Mouse (Mus musculus) CH12.LX (cell line): ENCODE results near the gene Theg. TPM values are rescaled to one million over a fixed set of nuclear protein-coding genes. Genes with fewer than 3 reads are reported as not detected.

Experiments
- DNase-seq: peaks from one replicate; pipeline ENCODE4 v3.0.0-alpha.2; 2013; ENCODE audit errors: extremely low read depth
- H3K27ac ChIP-seq: 2 replicates; pipeline ENCODE4 v1.5.1; 2012; ENCODE audit warnings: low read depth, mild to moderate bottlenecking, control low read depth, moderate library complexity; ENCODE audit not compliant: insufficient read depth
- H3K27me3 ChIP-seq: replicated peaks from 2 replicates; pipeline ENCODE3; 2012; ENCODE audit warnings: inconsistent platforms
- H3K36me3 ChIP-seq, 2 experiments: replicated peaks in 1 of 2; 2 replicates each; pipeline versions ENCODE3 to v1.6.1; 2012; ENCODE audit warnings: inconsistent platforms in 1 of 2, low read length in 1 of 2, mild to moderate bottlenecking in 1 of 2, mixed read lengths in 1 of 2, moderate library complexity in 1 of 2; ENCODE audit not compliant: control insufficient read depth in 1 of 2, insufficient read depth in 1 of 2
- H3K4me1 ChIP-seq, 2 experiments: 2 replicates each; pipeline ENCODE4 v1.6.1; 2012; ENCODE audit warnings: inconsistent platforms in 1 of 2, moderate library complexity in 1 of 2; ENCODE audit not compliant: insufficient read depth in 2 of 2, control insufficient read depth in 1 of 2
- H3K4me2 ChIP-seq: 2 replicates; pipeline ENCODE4 v1.6.1; 2012; ENCODE audit warnings: low read depth, mild to moderate bottlenecking, control low read depth; ENCODE audit not compliant: poor library complexity, insufficient read depth, severe bottlenecking
- H3K4me3 ChIP-seq, 3 experiments: fragments of 150-350 bp in 1 of 3; sonication (generic) in 1 of 3; replicated peaks in 1 of 3; 2 replicates each; pipeline versions ENCODE3 to v1.5.1; 2011 to 2012; ENCODE audit warnings: low read depth in 2 of 3, low read length in 2 of 3, mild to moderate bottlenecking in 2 of 3, moderate library complexity in 2 of 3, control low read depth in 1 of 3, improper control_type of control experiment in 1 of 3, inconsistent platforms in 1 of 3, mixed read lengths in 1 of 3; ENCODE audit not compliant: poor library complexity in 1 of 3
- H3K79me2 ChIP-seq: replicated peaks from 2 replicates; pipeline ENCODE4 v1.6.1; 2012; ENCODE audit warnings: mild to moderate bottlenecking, moderate library complexity; ENCODE audit not compliant: control insufficient read depth, poor library complexity, insufficient read depth, severe bottlenecking; ENCODE audit errors: extremely low read depth
- H3K9ac ChIP-seq: 2 replicates; pipeline ENCODE4 v1.6.1; 2012; ENCODE audit warnings: low read depth, mild to moderate bottlenecking, control low read depth, moderate library complexity; ENCODE audit not compliant: insufficient read depth
- H3K9me3 ChIP-seq: replicated peaks from 2 replicates; pipeline ENCODE3; 2012; ENCODE audit warnings: low read length, inconsistent platforms, mixed read lengths
- BHLHE40 ChIP-seq: IDR thresholded peaks from 2 replicates; pipeline ENCODE4 v1.6.1; 2011; ENCODE audit warnings: mild to moderate bottlenecking, low read depth, low read length, improper control_type of control experiment
- CHD1 ChIP-seq: IDR thresholded peaks from 2 replicates; pipeline ENCODE4 v1.6.1; 2012; ENCODE audit warnings: low read depth, low read length, improper control_type of control experiment, inconsistent platforms
- CHD2 ChIP-seq: IDR thresholded peaks from 2 replicates; pipeline ENCODE4 v1.6.1; 2011; ENCODE audit warnings: low read length, improper control_type of control experiment
- E2F4 ChIP-seq: IDR thresholded peaks from 2 replicates; pipeline ENCODE4 v1.6.1; 2011; ENCODE audit warnings: low read depth, low read length, improper control_type of control experiment; ENCODE audit not compliant: insufficient replicate concordance
- EP300 ChIP-seq: IDR thresholded peaks from 2 replicates; pipeline ENCODE4 v1.6.1; 2011; ENCODE audit warnings: low read length, improper control_type of control experiment
- ETS1 ChIP-seq: conservative IDR thresholded peaks from 2 replicates; pipeline ENCODE4 v1.6.1; 2012; ENCODE audit warnings: low read depth, mild to moderate bottlenecking, inconsistent platforms, low read length, improper control_type of control experiment, moderate library complexity
- HCFC1 ChIP-seq: IDR thresholded peaks from 2 replicates; pipeline ENCODE4 v1.6.1; 2012; ENCODE audit warnings: low read depth, mild to moderate bottlenecking, inconsistent platforms, low read length, improper control_type of control experiment
- IRF4 ChIP-seq: IDR thresholded peaks from 2 replicates; pipeline ENCODE4 v1.6.1; 2014; ENCODE audit warnings: low read depth, mild to moderate bottlenecking, inconsistent platforms, low read length, improper control_type of control experiment
- JUND ChIP-seq: conservative IDR thresholded peaks from 2 replicates; pipeline ENCODE4 v1.6.1; 2011; ENCODE audit warnings: low read depth, low read length, improper control_type of control experiment
- KAT2A ChIP-seq: IDR thresholded peaks from 2 replicates; pipeline ENCODE4 v1.6.1; 2012; ENCODE audit warnings: low read length, improper control_type of control experiment, inconsistent platforms; ENCODE audit not compliant: insufficient replicate concordance
- MAFK ChIP-seq: IDR thresholded peaks from 2 replicates; pipeline ENCODE4 v1.6.1; 2011; ENCODE audit warnings: low read length, improper control_type of control experiment; ENCODE audit not compliant: insufficient replicate concordance
- MAX ChIP-seq: IDR thresholded peaks from 2 replicates; pipeline ENCODE4 v1.6.1; 2011; ENCODE audit warnings: low read length, improper control_type of control experiment
- NELFE ChIP-seq: IDR thresholded peaks from 2 replicates; pipeline ENCODE4 v1.6.1; 2011; ENCODE audit warnings: low read depth, low read length, improper control_type of control experiment
- NRF1 ChIP-seq: IDR thresholded peaks from 2 replicates; pipeline ENCODE4 v1.6.1; 2014; ENCODE audit warnings: low read depth, mild to moderate bottlenecking, inconsistent platforms, low read length, improper control_type of control experiment, moderate library complexity
- RAD21 ChIP-seq: IDR thresholded peaks from 2 replicates; pipeline ENCODE4 v1.6.1; 2011; ENCODE audit warnings: low read depth, mild to moderate bottlenecking, low read length, improper control_type of control experiment, moderate library complexity
- TBP ChIP-seq: conservative IDR thresholded peaks from 2 replicates; pipeline ENCODE4 v1.6.1; 2011; ENCODE audit warnings: low read depth, low read length, improper control_type of control experiment
- TCF12 ChIP-seq: IDR thresholded peaks from 2 replicates; pipeline ENCODE4 v1.6.1; 2014; ENCODE audit warnings: low read depth, mild to moderate bottlenecking, inconsistent platforms, low read length, improper control_type of control experiment
- UBTF ChIP-seq: IDR thresholded peaks from 2 replicates; pipeline ENCODE4 v1.6.1; 2012; ENCODE audit warnings: low read depth, mild to moderate bottlenecking, inconsistent platforms, low read length, improper control_type of control experiment, moderate library complexity
- USF1 ChIP-seq: IDR thresholded peaks from 2 replicates; pipeline ENCODE4 v1.6.1; 2014; ENCODE audit warnings: low read depth, mild to moderate bottlenecking, inconsistent platforms, low read length, improper control_type of control experiment
- ZC3H11A ChIP-seq: IDR thresholded peaks from 2 replicates; pipeline ENCODE4 v1.6.1; 2012; ENCODE audit warnings: low read depth, mild to moderate bottlenecking, inconsistent platforms, low read length, improper control_type of control experiment
- ZKSCAN1 ChIP-seq: IDR thresholded peaks from 2 replicates; pipeline ENCODE4 v1.6.1; 2012; ENCODE audit warnings: low read depth, inconsistent platforms, low read length, improper control_type of control experiment, borderline replicate concordance
- dilution Hi-C: fragments of 300-500 bp; cut with MboI; formaldehyde crosslinking; loops from 2 replicates; pipeline ENCODE4 v1.14.3; 2020; ENCODE audit warnings: low sequenced_read_pairs; ENCODE audit not compliant: extremely low pct_unique_long_range_greater_than_20kb, extremely low pct_ligation_motif_present
- in situ Hi-C: fragments of 300-500 bp; cut with MboI; formaldehyde crosslinking; loops from 3 replicates; pipeline ENCODE4 v1.14.3; 2019; ENCODE audit warnings: low sequenced_read_pairs, low pct_ligation_motif_present, low pct_unique_long_range_greater_than_20kb, mixed read lengths
- polyA plus RNA-seq: library from polyadenylated mRNA; unstranded; fragments of >175 nt; gene quantifications from 2 replicates; pipeline ENCODE4 v1.2.1, GENCODE M21; 2012; ENCODE audit warnings: low read depth; ENCODE audit not compliant: insufficient read length
- total RNA-seq, 2 experiments: library from RNA; depleted of rRNA; stranded (reverse); fragments of 300-350 nt in 1 of 2; fragments of >200 nt in 1 of 2; gene quantifications; 2 replicates each; pipeline ENCODE4 v1.2.3; 2012 to 2014

The Theg gene
- total and polyA plus RNA-seq, 3 experiments: not detected

DNA sequence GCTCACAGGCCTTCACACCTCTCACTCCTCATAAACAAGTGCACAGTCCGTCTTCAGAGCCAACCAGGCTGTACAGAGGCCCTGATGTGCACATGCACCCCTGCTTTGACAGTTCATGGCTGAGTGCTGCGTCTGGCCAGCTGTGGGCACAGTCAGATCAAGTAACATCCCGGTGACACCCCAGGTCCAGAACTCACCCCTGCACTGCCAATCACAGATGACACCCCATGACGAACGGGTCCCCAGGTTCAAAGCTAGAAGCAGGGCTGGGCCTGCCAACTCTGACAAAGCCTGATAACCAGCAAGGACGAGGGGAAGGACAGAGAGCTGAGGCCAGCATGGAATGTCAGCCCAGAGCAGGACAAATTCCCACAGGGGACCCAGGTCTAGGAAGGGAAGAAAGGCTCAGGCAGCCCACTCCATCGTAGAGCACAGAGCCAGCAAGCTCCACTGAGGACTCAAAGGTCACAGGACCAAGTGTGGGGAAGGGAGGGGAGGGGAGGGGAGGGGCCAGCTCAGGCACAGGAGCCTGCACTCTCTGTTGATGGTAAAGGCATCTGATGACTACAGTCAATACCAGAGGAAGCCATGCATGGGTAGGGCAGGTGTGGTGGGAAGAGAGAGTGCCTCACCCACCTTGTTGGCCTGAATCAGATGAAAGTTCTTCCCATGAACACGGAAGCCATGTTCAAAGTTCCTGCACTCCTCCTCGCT lies 43.1 kb downstream of the Theg start:
- Histone ChIP-seq H3K27me3 (no peaks in the 10 kb centered on the region), H3K4me1 (peaks cover 0 to 5% of the 10 kb centered on the region in 2 experiments; a peak in 2 of 4 replicates), H3K9ac (no peak overlapping the region), H3K4me2 (no peak overlapping the region), H3K9me3 (no peaks in the 10 kb centered on the region), H3K27ac (no peak overlapping the region), H3K36me3 (peaks cover 90 to 97% of the 10 kb centered on the region in 2 experiments), H3K4me3 (no peak overlapping the region), H3K79me2 (no peaks in the 10 kb centered on the region)
- no peak for DNase-seq
- in situ Hi-C loops (no loop called here), dilution Hi-C loops (no loop called here)
- TF ChIP-seq UBTF (no peak), EP300 (no peak), BHLHE40 (no peak), ETS1 (no peak), E2F4 (no peak), TCF12 (no peak), USF1 (no peak)

DNA sequence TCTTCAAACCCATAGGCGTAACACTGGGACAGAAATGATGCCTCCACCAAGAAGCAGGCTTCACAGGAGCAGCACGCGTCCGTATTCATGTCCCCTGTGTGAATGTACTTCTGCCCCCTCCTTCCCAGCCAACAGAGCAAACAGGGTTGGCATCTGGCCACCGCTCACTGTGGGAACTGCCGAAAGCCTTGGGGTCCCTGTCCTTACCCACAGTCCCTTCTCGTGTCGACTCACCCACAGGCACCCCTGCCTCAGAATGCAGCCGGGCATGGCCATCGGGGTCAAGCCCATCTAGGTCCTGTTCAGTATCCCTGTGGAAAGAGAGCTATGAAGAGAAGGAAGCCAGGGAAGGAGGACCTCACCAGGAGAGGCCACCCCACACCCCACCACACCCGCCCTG lies 45.0 kb downstream of the Theg start:
- DNase-seq: no peak
- Histone ChIP-seq H3K9me3 (no peaks in the 10 kb centered on the region), H3K9ac (no peak overlapping the region), H3K79me2 (no peaks in the 10 kb centered on the region), H3K36me3 (peaks cover 72 to 94% of the 10 kb centered on the region in 2 experiments), H3K4me3 (no peak overlapping the region), H3K27me3 (no peaks in the 10 kb centered on the region), H3K27ac (no peak overlapping the region), H3K4me2 (no peak overlapping the region), H3K4me1 (peaks cover 0 to 13% of the 10 kb centered on the region in 2 experiments; a peak in 2 of 4 replicates)
- in situ Hi-C loops: no loop called here
- no peak for TF ChIP-seq MAFK
- TF ChIP-seq IRF4: no peak
- TF ChIP-seq CHD1: no peak
- TF ChIP-seq NELFE: no peak
- TF ChIP-seq JUND: no peak
- no peak for TF ChIP-seq E2F4
- no peak for TF ChIP-seq KAT2A
- no peak for TF ChIP-seq HCFC1
- TF ChIP-seq CHD2: no peak
- no peak for TF ChIP-seq USF1
- no peak for TF ChIP-seq TCF12
- no peak for TF ChIP-seq BHLHE40
- no peak for TF ChIP-seq ETS1
- no peak for TF ChIP-seq ZC3H11A
- TF ChIP-seq EP300: no peak
- no peak for TF ChIP-seq ZKSCAN1
- TF ChIP-seq NRF1: no peak
- TF ChIP-seq RAD21: no peak
- no peak for TF ChIP-seq TBP
- no peak for TF ChIP-seq MAX
- dilution Hi-C loops: no loop called here
